14 mouse cellular contexts compared by ENCODE assay signal in genomic region chr19:16046977-16047376, GRCm38 (mm10).
DNase-seq lines count a peak whose midpoint lies in the region; ATAC-seq lines count a peak whose summit lies in the region.
"Had no signal": no experiment of that assay in that cellular context is flagged by ENCODE, and none has a peak within 500 bp of the region (broad histone marks: within the 10 kb centered on the region; RNA-seq: fewer than 3 reads in every experiment).

No protein-coding gene starts in this region.

- H3K9ac ChIP-seq in midbrain, embryonic 11.5 days (ENCODE audit: low read length), result no peak overlapping the region
- no peak overlapping the region for H3K9ac ChIP-seq in midbrain, embryonic 15.5 days
- no peak overlapping the region for H3K9ac ChIP-seq in forebrain, embryonic 15.5 days (replicated peaks)
- H3K9ac ChIP-seq: limb, embryonic 13.5 days; neural tube, embryonic 15.5 days had no signal

- no peaks in the 10 kb centered on the region for H3K36me3 ChIP-seq in midbrain, embryonic 11.5 days (ENCODE audit: control insufficient read depth, insufficient read depth, low read length)
- no peaks in the 10 kb centered on the region for H3K36me3 ChIP-seq in midbrain, embryonic 15.5 days (replicated peaks)
- no peaks in the 10 kb centered on the region for H3K36me3 ChIP-seq in forebrain, embryonic 15.5 days
- H3K36me3 ChIP-seq: limb, embryonic 13.5 days; neural tube, embryonic 15.5 days had no signal

- no peak for ATAC-seq in midbrain, embryonic 11.5 days (ENCODE audit: low FRiP score)
- ATAC-seq in midbrain, embryonic 15.5 days (replicated peaks), result no peak
- ATAC-seq in forebrain, embryonic 15.5 days (replicated peaks), result no peak
- ATAC-seq: forebrain, embryonic 16.5 days had no signal

- H3K27me3 ChIP-seq in midbrain, embryonic 11.5 days (ENCODE audit: control insufficient read depth, insufficient read depth, low read length), result no peaks in the 10 kb centered on the region
- no peaks in the 10 kb centered on the region for H3K27me3 ChIP-seq in midbrain, embryonic 15.5 days (replicated peaks)
- no peaks in the 10 kb centered on the region for H3K27me3 ChIP-seq in forebrain, embryonic 15.5 days
- H3K27me3 ChIP-seq: limb, embryonic 13.5 days; neural tube, embryonic 15.5 days had no signal

- no peak overlapping the region for H3K4me2 ChIP-seq in midbrain, embryonic 11.5 days
- H3K4me2 ChIP-seq in midbrain, embryonic 15.5 days, result no peak overlapping the region
- H3K4me2 ChIP-seq in forebrain, embryonic 15.5 days (replicated peaks), result no peak overlapping the region
- H3K4me2 ChIP-seq: limb, embryonic 13.5 days; neural tube, embryonic 15.5 days had no signal

- H3K4me1 ChIP-seq in midbrain, embryonic 11.5 days (ENCODE audit: control insufficient read depth, insufficient read depth, low read length), result peaks cover 4% of the 10 kb centered on the region; the same call in 1 of the 2 replicates
- peaks cover 12% of the 10 kb centered on the region for H3K4me1 ChIP-seq in midbrain, embryonic 15.5 days
- H3K4me1 ChIP-seq in forebrain, embryonic 15.5 days, result peaks cover 13% of the 10 kb centered on the region

- DNase-seq in heart, adult 18-20 months, result peak; percentile 47 to 79
- DNase-seq in heart, postnatal 25 days (ENCODE audit: low spot score), result no peak
- DNase-seq in midbrain, embryonic 11.5 days (ENCODE audit: low spot score, missing footprints), result peak; percentile 69
- peak; percentile 48 for DNase-seq in lung, postnatal 10 days
- DNase-seq in adrenal gland, postnatal 14 days, result no peak
- DNase-seq in testis, postnatal 10 days (ENCODE audit: low spot score), result no peak
- DNase-seq: cerebellum, adult 18-20 months; gastrocnemius, postnatal 10 days; right cerebral cortex, adult 18-20 months had no signal

- no peaks in the 10 kb centered on the region for H3K9me3 ChIP-seq in midbrain, embryonic 11.5 days (ENCODE audit: control insufficient read depth, low read length)
- H3K9me3 ChIP-seq in midbrain, embryonic 15.5 days, result no peaks in the 10 kb centered on the region
- H3K9me3 ChIP-seq in forebrain, embryonic 15.5 days, result no peaks in the 10 kb centered on the region
- H3K9me3 ChIP-seq: limb, embryonic 13.5 days; neural tube, embryonic 15.5 days had no signal

- 89% methylated on average over 7 of the region's 7 CpGs for WGBS in midbrain, embryonic 11.5 days
- WGBS in midbrain, embryonic 15.5 days, result 84% methylated on average over 7 of the region's 7 CpGs
- WGBS in forebrain, embryonic 15.5 days, result 86% methylated on average over 7 of the region's 7 CpGs

- H3K4me3 ChIP-seq in midbrain, embryonic 11.5 days (ENCODE audit: low read depth, low read length), result no peak overlapping the region
- H3K4me3 ChIP-seq in midbrain, embryonic 15.5 days, result no peak overlapping the region
- no peak overlapping the region for H3K4me3 ChIP-seq in forebrain, embryonic 15.5 days
- H3K4me3 ChIP-seq: limb, embryonic 13.5 days; neural tube, embryonic 15.5 days had no signal

- no peak overlapping the region for H3K27ac ChIP-seq in midbrain, embryonic 11.5 days (ENCODE audit: low read depth, low read length)
- H3K27ac ChIP-seq in midbrain, embryonic 15.5 days, result no peak overlapping the region
- H3K27ac ChIP-seq in forebrain, embryonic 15.5 days (replicated peaks), result no peak overlapping the region
- H3K27ac ChIP-seq: limb, embryonic 13.5 days; neural tube, embryonic 15.5 days had no signal

- intact Hi-C loops in heart, postnatal 25 days (cut with DNase I), result no loop called here

Comparison
In these comparisons a context has a peak if more than half of its experiments do, and no peak if none do; other contexts are left out.
1. DNase-seq: peak in heart, adult 18-20 months (2 of 2), midbrain, embryonic 11.5 days (single experiment) and lung, postnatal 10 days (single experiment); none in heart, postnatal 25 days (single experiment), adrenal gland, postnatal 14 days (single experiment) and testis, postnatal 10 days (single experiment).